Mouse (Mus musculus) lung, embryonic 15.5 days (tissue): Measurements from ENCODE around the gene Olfr178. TPM values are rescaled to one million over a fixed set of nuclear protein-coding genes. Genes with fewer than 3 reads are reported as not detected.

ENCODE experiments used
- ATAC-seq: fragments of 200-750 bp; cut with Nextera tagmentation; 2 replicates; pipeline ENCODE4 v1.8.0; 2017; ENCODE audit warnings: moderate number of reproducible peaks, borderline replicate concordance; ENCODE audit not compliant: low FRiP score, low TSS enrichment; ENCODE audit errors: extremely low read depth
- H3K27ac ChIP-seq: fragments of 300-500 bp; sonication (generic); 2 replicates; pipeline ENCODE4 v1.5.1; 2015; ENCODE audit warnings: moderate library complexity, mild to moderate bottlenecking, inconsistent platforms
- H3K27me3 ChIP-seq: fragments of 300-500 bp; sonication (generic); 2 replicates; pipeline ENCODE4 v1.6.1; 2015; ENCODE audit warnings: inconsistent platforms
- H3K36me3 ChIP-seq: fragments of 300-500 bp; sonication (generic); 2 replicates; pipeline ENCODE4 v1.6.1; 2015; ENCODE audit warnings: inconsistent platforms
- H3K4me1 ChIP-seq: fragments of 300-500 bp; sonication (generic); 2 replicates; pipeline ENCODE4 v1.6.1; 2015; ENCODE audit warnings: inconsistent platforms
- H3K4me2 ChIP-seq: fragments of 300-500 bp; sonication (generic); 2 replicates; pipeline ENCODE4 v1.6.1; 2015; ENCODE audit warnings: inconsistent platforms, mild to moderate bottlenecking, moderate library complexity
- H3K4me3 ChIP-seq: fragments of 300-500 bp; sonication (generic); 2 replicates; pipeline ENCODE4 v1.5.1; 2015; ENCODE audit warnings: mild to moderate bottlenecking, inconsistent platforms
- H3K9ac ChIP-seq: fragments of 300-500 bp; sonication (generic); 2 replicates; pipeline ENCODE4 v1.6.1; 2015; ENCODE audit warnings: inconsistent platforms
- H3K9me3 ChIP-seq: fragments of 300-500 bp; sonication (generic); 2 replicates; pipeline ENCODE4 v1.6.1; 2016; ENCODE audit warnings: inconsistent platforms
- WGBS: fragments of 180-500 bp; shearing (Covaris S2); methylation state at CpG from one replicate; pipeline ENCODE4 v1.1.7; 2015; 5-methylcytosine and 5-hydroxymethylcytosine counted together
- polyA plus RNA-seq: library from polyadenylated mRNA; unstranded; fragments of >200 nt; fragmentation: Nextera tagmentation; extraction: Ambion mirVana; gene quantifications from 2 replicates; pipeline ENCODE4 v1.2.1, GENCODE M21; 2015

Gene Olfr178
- polyA plus RNA-seq, result not detected in 2 replicates

GRCm38 (mm10) chr16:58891963-58892362 is at the start of gene Olfr178:
Olfr178 (minus strand) TSS chr16:58892063.
- H3K4me1 ChIP-seq, result no peaks in the 10 kb centered on the region
- no peak within 1 kb of the TSS for H3K27ac ChIP-seq
- no peak within 1 kb of the TSS for H3K4me3 ChIP-seq
- 82% methylated on average over 3 of the region's 3 CpGs for WGBS
- no peaks in the 10 kb centered on the region for H3K9me3 ChIP-seq
- no peaks in the 10 kb centered on the region for H3K27me3 ChIP-seq
- H3K4me2 ChIP-seq, result no peak within 1 kb of the TSS
- H3K9ac ChIP-seq, result no peak within 1 kb of the TSS
- ATAC-seq, result no peak
- no peaks in the 10 kb centered on the region for H3K36me3 ChIP-seq

- H3K4me2 ChIP-seq, result no peak within 1 kb of the TSS
- no peak within 1 kb of the TSS for H3K27ac ChIP-seq
- WGBS, result 72% methylated on average over 4 of the region's 4 CpGs
These were observed 37.4 kb upstream of the Olfr178 start, which contains the start of gene Olfr180 for GRCm38 (mm10) chr16:58929292-58929691. Olfr180 (minus strand) TSS chr16:58929392.

GRCm38 (mm10) chr16:58928655-58929054 is 36.8 kb upstream of the Olfr178 start, which contains the start of gene Olfr181:
Olfr181 (minus strand) TSS chr16:58928755.
- Histone ChIP-seq H3K36me3 (no peaks in the 10 kb centered on the region), H3K9ac (no peak within 1 kb of the TSS), H3K4me1 (no peaks in the 10 kb centered on the region), H3K27me3 (no peaks in the 10 kb centered on the region), H3K4me3 (no peak within 1 kb of the TSS), H3K4me2 (no peak within 1 kb of the TSS), H3K9me3 (no peaks in the 10 kb centered on the region), H3K27ac (no peak within 1 kb of the TSS)
- ATAC-seq, result no peak
- 40% methylated on average over 1 of the region's 1 CpGs for WGBS

More at GRCm38 (mm10) chr16:58929292-58929691, 37.4 kb upstream of the Olfr178 start, which contains the start of gene Olfr180:
- no peaks in the 10 kb centered on the region for H3K36me3 ChIP-seq
- H3K9ac ChIP-seq, result no peak within 1 kb of the TSS
- no peaks in the 10 kb centered on the region for H3K9me3 ChIP-seq
- no peak within 1 kb of the TSS for H3K4me3 ChIP-seq
- no peaks in the 10 kb centered on the region for H3K4me1 ChIP-seq
- H3K27me3 ChIP-seq, result no peaks in the 10 kb centered on the region
- no peak for ATAC-seq

- ATAC-seq, result no peak
- H3K4me3 ChIP-seq, result no peak overlapping the region
- no peaks in the 10 kb centered on the region for H3K4me1 ChIP-seq
- H3K9me3 ChIP-seq, result no peaks in the 10 kb centered on the region
- H3K36me3 ChIP-seq, result no peaks in the 10 kb centered on the region
- H3K27me3 ChIP-seq, result no peaks in the 10 kb centered on the region
- H3K4me2 ChIP-seq, result no peak overlapping the region
- no peak overlapping the region for H3K9ac ChIP-seq
- WGBS, result 93% methylated on average over 2 of the region's 2 CpGs
- no peak overlapping the region for H3K27ac ChIP-seq
These were observed 7.4 kb downstream of the Olfr178 start for GRCm38 (mm10) chr16:58884416-58884815.

GRCm38 (mm10) chr16:58874668-58875067 is 17.2 kb downstream of the Olfr178 start, which contains the start of gene Olfr177:
Olfr177 (minus strand) TSS chr16:58874768.
- H3K9me3 ChIP-seq, result no peaks in the 10 kb centered on the region
- WGBS, result 30% methylated on average over 1 of the region's 1 CpGs

GRCm38 (mm10) chr16:58861479-58861878 is 30.4 kb downstream of the Olfr178 start:
- H3K4me3 ChIP-seq, result no peak overlapping the region
- 66% methylated on average over 1 of the region's 1 CpGs for WGBS
- H3K9me3 ChIP-seq, result no peaks in the 10 kb centered on the region

More at GRCm38 (mm10) chr16:58874668-58875067, 17.2 kb downstream of the Olfr178 start, which contains the start of gene Olfr177:
- no peak within 1 kb of the TSS for H3K27ac ChIP-seq
- H3K4me2 ChIP-seq, result no peak within 1 kb of the TSS
- H3K4me1 ChIP-seq, result no peaks in the 10 kb centered on the region
- ATAC-seq, result no peak
- H3K4me3 ChIP-seq, result no peak within 1 kb of the TSS
- H3K36me3 ChIP-seq, result no peaks in the 10 kb centered on the region
- H3K27me3 ChIP-seq, result no peaks in the 10 kb centered on the region
- H3K9ac ChIP-seq, result no peak within 1 kb of the TSS

GRCm38 (mm10) chr16:58860032-58860737 is 31.7 kb downstream of the Olfr178 start:
- Histone ChIP-seq H3K4me2 (no peak overlapping the region), H3K4me1 (no peaks in the 10 kb centered on the region), H3K27ac (no peak overlapping the region), H3K4me3 (no peak overlapping the region), H3K27me3 (no peaks in the 10 kb centered on the region), H3K36me3 (no peaks in the 10 kb centered on the region), H3K9me3 (no peaks in the 10 kb centered on the region), H3K9ac (no peak overlapping the region)
- WGBS, result 86% methylated on average over 2 of the region's 2 CpGs
- ATAC-seq, result no peak

More at GRCm38 (mm10) chr16:58861479-58861878, 30.4 kb downstream of the Olfr178 start:
- H3K27ac ChIP-seq, result no peak overlapping the region
- no peak overlapping the region for H3K9ac ChIP-seq
- no peak overlapping the region for H3K4me2 ChIP-seq
- H3K36me3 ChIP-seq, result no peaks in the 10 kb centered on the region
- H3K4me1 ChIP-seq, result no peaks in the 10 kb centered on the region
- ATAC-seq, result no peak
- no peaks in the 10 kb centered on the region for H3K27me3 ChIP-seq

Other genes starting within 250 kb of the Olfr178 start
- 24.9 and 26.8 TPM in 2 replicates for gene Cpox, start 221.8 kb downstream of the Olfr178 start, polyA plus RNA-seq
- gene Gpr15, start 173.0 kb downstream of the Olfr178 start, polyA plus RNA-seq, result 0.24 TPM in 1 of 2 replicates, not detected in the other
- gene Cldnd1, start 164.2 kb downstream of the Olfr178 start, polyA plus RNA-seq, result 110 and 111 TPM in 2 replicates
- not detected in 2 replicates for gene Olfr172, start 128.9 kb downstream of the Olfr178 start, polyA plus RNA-seq
- not detected in 2 replicates for gene Olfr173, start 91.8 kb downstream of the Olfr178 start, polyA plus RNA-seq
- gene Olfr175-ps1, start 65.3 kb downstream of the Olfr178 start, polyA plus RNA-seq, result not detected in 2 replicates
- gene Olfr177, start 17.3 kb downstream of the Olfr178 start, polyA plus RNA-seq, result not detected in 2 replicates
- gene Olfr181, start 36.7 kb upstream of the Olfr178 start, polyA plus RNA-seq, result not detected in 2 replicates
- gene Olfr180, start 37.3 kb upstream of the Olfr178 start, polyA plus RNA-seq, result not detected in 2 replicates
- gene Olfr183, start 103.3 kb upstream of the Olfr178 start, polyA plus RNA-seq, result not detected in 2 replicates
- gene Olfr186, start 138.2 kb upstream of the Olfr178 start, polyA plus RNA-seq, result not detected in 2 replicates
- not detected in 2 replicates for gene Olfr187, start 147.7 kb upstream of the Olfr178 start, polyA plus RNA-seq
- gene Olfr190, start 185.9 kb upstream of the Olfr178 start, polyA plus RNA-seq, result not detected in 2 replicates
- gene Olfr191, start 197.8 kb upstream of the Olfr178 start, polyA plus RNA-seq, result not detected in 2 replicates
- not detected in 2 replicates for gene Olfr193, start 219.8 kb upstream of the Olfr178 start, polyA plus RNA-seq
- gene Olfr194, start 229.0 kb upstream of the Olfr178 start, polyA plus RNA-seq, result not detected in 2 replicates